Mouse (Mus musculus) stomach, embryonic 15.5 days (tissue): ENCODE measurements at regions not wholly inside any gene's neighbourhood (a gene's known extent, or its start where the extent isn't known, plus 50 kb on each side); places are given as distances from the start of the nearest gene placed in this dataset.

ENCODE experiments used
- ATAC-seq: fragments of 200-750 bp; cut with Nextera tagmentation; 2 replicates; pipeline ENCODE4 v1.8.0; 2017; ENCODE audit warnings: low read depth, moderate number of reproducible peaks, moderate TSS enrichment; ENCODE audit not compliant: insufficient read depth, low FRiP score
- H3K27ac ChIP-seq: fragments of 300-500 bp; sonication (generic); 2 replicates; pipeline ENCODE4 v1.5.1; 2015; ENCODE audit warnings: mild to moderate bottlenecking, inconsistent platforms
- H3K27me3 ChIP-seq: fragments of 300-500 bp; sonication (generic); replicated peaks from 2 replicates; pipeline ENCODE4 v1.6.1; 2015; ENCODE audit warnings: inconsistent platforms
- H3K36me3 ChIP-seq: fragments of 300-500 bp; sonication (generic); 2 replicates; pipeline ENCODE4 v1.6.1; 2015; ENCODE audit warnings: inconsistent platforms
- H3K4me1 ChIP-seq: fragments of 300-500 bp; sonication (generic); 2 replicates; pipeline ENCODE4 v1.6.1; 2015; ENCODE audit warnings: inconsistent platforms
- H3K4me2 ChIP-seq: fragments of 300-500 bp; sonication (generic); 2 replicates; pipeline ENCODE4 v1.6.1; 2015; ENCODE audit warnings: mild to moderate bottlenecking, inconsistent platforms
- H3K4me3 ChIP-seq: fragments of 300-500 bp; sonication (generic); replicated peaks from 2 replicates; pipeline ENCODE4 v1.5.1; 2015; ENCODE audit warnings: inconsistent platforms
- H3K9ac ChIP-seq: fragments of 300-500 bp; sonication (generic); 2 replicates; pipeline ENCODE4 v1.6.1; 2015; ENCODE audit warnings: inconsistent platforms
- H3K9me3 ChIP-seq: fragments of 300-500 bp; sonication (generic); 2 replicates; pipeline ENCODE4 v1.6.1; 2016; ENCODE audit warnings: inconsistent platforms
- WGBS: fragments of 180-500 bp; shearing (Covaris S2); methylation state at CpG from one replicate; pipeline ENCODE4 v1.1.7; 2015; 5-methylcytosine and 5-hydroxymethylcytosine counted together

DNA sequence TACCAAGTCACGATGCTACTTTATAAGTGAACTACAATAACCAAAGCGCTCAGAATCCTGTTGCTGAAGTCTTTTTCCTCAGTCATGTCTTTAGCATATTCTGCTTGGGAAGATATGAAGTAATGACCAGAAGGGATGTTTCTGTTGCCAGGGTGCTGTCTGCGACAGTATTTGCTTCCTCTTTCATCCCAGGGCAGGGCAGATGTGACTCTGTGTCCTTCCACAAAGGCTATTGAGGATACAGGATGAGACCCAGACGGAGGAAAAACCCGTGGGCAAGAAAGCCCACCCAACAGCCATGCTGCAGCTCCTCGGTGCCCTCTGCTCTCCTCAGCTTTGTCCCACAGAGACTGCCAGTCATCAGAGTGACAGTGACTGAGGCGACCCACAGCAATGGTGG, 148.6 kb upstream of the Rpl34 start:
- H3K4me2 ChIP-seq, result no peak overlapping the region; the same call in 1 of the 2 replicates
- WGBS, result 77% methylated on average over 7 of the region's 7 CpGs
- no peak overlapping the region for H3K27ac ChIP-seq
- no peaks in the 10 kb centered on the region for H3K27me3 ChIP-seq
- H3K4me3 ChIP-seq, result no peak overlapping the region
- ATAC-seq, result no peak
- H3K4me1 ChIP-seq, result no peaks in the 10 kb centered on the region
- H3K9me3 ChIP-seq, result no peaks in the 10 kb centered on the region
- no peak overlapping the region for H3K9ac ChIP-seq
- H3K36me3 ChIP-seq, result no peaks in the 10 kb centered on the region

GRCm38 (mm10) chr3:130877981-130878380, 147.8 kb upstream of the Rpl34 start:
- no peaks in the 10 kb centered on the region for H3K9me3 ChIP-seq
- H3K4me1 ChIP-seq, result no peaks in the 10 kb centered on the region
- H3K4me3 ChIP-seq, result no peak overlapping the region
- no peak overlapping the region for H3K9ac ChIP-seq
- H3K36me3 ChIP-seq, result no peaks in the 10 kb centered on the region
- H3K27me3 ChIP-seq, result no peaks in the 10 kb centered on the region
- H3K4me2 ChIP-seq, result no peak overlapping the region
- ATAC-seq, result no peak
- H3K27ac ChIP-seq, result no peak overlapping the region
- WGBS, result 85% methylated on average over 5 of the region's 5 CpGs

- Histone ChIP-seq H3K4me2 (no peak overlapping the region), H3K9me3 (no peaks in the 10 kb centered on the region), H3K36me3 (no peaks in the 10 kb centered on the region), H3K4me3 (no peak overlapping the region), H3K27ac (no peak overlapping the region), H3K9ac (no peak overlapping the region), H3K4me1 (no peaks in the 10 kb centered on the region), H3K27me3 (no peaks in the 10 kb centered on the region)
- WGBS, result 66% methylated on average over 11 of the region's 11 CpGs
- no peak for ATAC-seq
Measured at GRCm38 (mm10) chr3:130873745-130874144, 143.5 kb upstream of the Rpl34 start.

GRCm38 (mm10) chr3:130866952-130867632, 136.9 kb upstream of the Rpl34 start:
- H3K4me3 ChIP-seq, result no peak overlapping the region
- no peaks in the 10 kb centered on the region for H3K36me3 ChIP-seq
- H3K4me2 ChIP-seq, result no peak overlapping the region
- H3K9me3 ChIP-seq, result no peaks in the 10 kb centered on the region
- H3K27me3 ChIP-seq, result no peaks in the 10 kb centered on the region
- WGBS, result 49% methylated on average over 19 of the region's 19 CpGs
- H3K4me1 ChIP-seq, result no peaks in the 10 kb centered on the region
- no peak overlapping the region for H3K27ac ChIP-seq
- no peak for ATAC-seq
- H3K9ac ChIP-seq, result no peak overlapping the region

- Histone ChIP-seq H3K9me3 (no peaks in the 10 kb centered on the region), H3K4me2 (no peak overlapping the region), H3K4me1 (no peaks in the 10 kb centered on the region), H3K27ac (no peak overlapping the region), H3K9ac (no peak overlapping the region), H3K27me3 (no peaks in the 10 kb centered on the region), H3K4me3 (no peak overlapping the region), H3K36me3 (no peaks in the 10 kb centered on the region)
- 72% methylated on average over 1 of the region's 1 CpGs for WGBS
- ATAC-seq, result no peak
Measured at GRCm38 (mm10) chr3:130864783-130865182, 134.6 kb upstream of the Rpl34 start.

GRCm38 (mm10) chr3:130863376-130863775, 133.2 kb upstream of the Rpl34 start:
- Histone ChIP-seq H3K36me3 (no peaks in the 10 kb centered on the region), H3K4me2 (no peak overlapping the region), H3K27me3 (no peaks in the 10 kb centered on the region), H3K4me3 (no peak overlapping the region), H3K9ac (no peak overlapping the region), H3K4me1 (no peaks in the 10 kb centered on the region), H3K27ac (no peak overlapping the region), H3K9me3 (no peaks in the 10 kb centered on the region)
- ATAC-seq, result no peak
- WGBS, result 93% methylated on average over 5 of the region's 5 CpGs

DNA sequence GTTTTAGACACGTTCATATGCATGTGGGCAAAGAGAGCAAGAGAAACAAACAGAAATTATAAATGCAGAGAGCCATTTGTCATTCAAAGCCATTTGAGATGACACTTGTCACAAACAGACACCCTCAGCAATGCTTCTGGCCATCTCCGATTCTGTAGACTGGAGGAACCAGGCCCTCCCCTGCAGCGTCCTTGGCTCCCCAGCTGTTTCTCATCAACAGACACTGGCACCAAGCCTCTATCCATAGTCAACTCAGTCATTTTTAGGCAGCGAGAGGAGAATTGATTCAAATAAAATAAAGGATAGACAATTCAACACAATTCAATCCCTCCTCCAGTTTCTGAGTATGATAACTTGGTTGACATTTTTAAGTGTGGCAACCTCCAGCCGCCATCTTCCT, 130.1 kb upstream of the Rpl34 start:
- Histone ChIP-seq H3K4me1 (no peaks in the 10 kb centered on the region), H3K9me3 (no peaks in the 10 kb centered on the region), H3K27ac (no peak overlapping the region), H3K4me2 (no peak overlapping the region), H3K27me3 (no peaks in the 10 kb centered on the region), H3K36me3 (no peaks in the 10 kb centered on the region), H3K9ac (no peak overlapping the region), H3K4me3 (no peak overlapping the region)
- no peak for ATAC-seq
- WGBS, result 73% methylated on average over 5 of the region's 5 CpGs

- WGBS, result 73% methylated on average over 9 of the region's 9 CpGs
- no peak overlapping the region for H3K4me2 ChIP-seq
- no peak overlapping the region for H3K27ac ChIP-seq
- ATAC-seq, result no peak
- H3K36me3 ChIP-seq, result no peaks in the 10 kb centered on the region
- no peaks in the 10 kb centered on the region for H3K9me3 ChIP-seq
- H3K4me1 ChIP-seq, result no peaks in the 10 kb centered on the region
- no peaks in the 10 kb centered on the region for H3K27me3 ChIP-seq
- no peak overlapping the region for H3K9ac ChIP-seq
- H3K4me3 ChIP-seq, result no peak overlapping the region
Measured at GRCm38 (mm10) chr3:130853866-130854265, 123.7 kb upstream of the Rpl34 start.

- Histone ChIP-seq H3K27me3 (no peaks in the 10 kb centered on the region), H3K9me3 (no peaks in the 10 kb centered on the region), H3K9ac (no peak overlapping the region), H3K27ac (no peak overlapping the region), H3K4me1 (no peaks in the 10 kb centered on the region), H3K4me2 (no peak overlapping the region), H3K36me3 (no peaks in the 10 kb centered on the region), H3K4me3 (no peak overlapping the region)
- ATAC-seq, result no peak
- 54% methylated on average over 5 of the region's 5 CpGs for WGBS
Measured at GRCm38 (mm10) chr3:130850766-130851308, 120.6 kb upstream of the Rpl34 start.

- WGBS, result 76% methylated on average over 1 of the region's 1 CpGs
- Histone ChIP-seq H3K9me3 (no peaks in the 10 kb centered on the region), H3K4me1 (no peaks in the 10 kb centered on the region), H3K4me2 (no peak overlapping the region), H3K36me3 (no peaks in the 10 kb centered on the region), H3K27me3 (no peaks in the 10 kb centered on the region), H3K9ac (no peak overlapping the region), H3K27ac (no peak overlapping the region), H3K4me3 (no peak overlapping the region)
- no peak for ATAC-seq
Measured at GRCm38 (mm10) chr3:130841755-130842154, 111.6 kb upstream of the Rpl34 start.

DNA sequence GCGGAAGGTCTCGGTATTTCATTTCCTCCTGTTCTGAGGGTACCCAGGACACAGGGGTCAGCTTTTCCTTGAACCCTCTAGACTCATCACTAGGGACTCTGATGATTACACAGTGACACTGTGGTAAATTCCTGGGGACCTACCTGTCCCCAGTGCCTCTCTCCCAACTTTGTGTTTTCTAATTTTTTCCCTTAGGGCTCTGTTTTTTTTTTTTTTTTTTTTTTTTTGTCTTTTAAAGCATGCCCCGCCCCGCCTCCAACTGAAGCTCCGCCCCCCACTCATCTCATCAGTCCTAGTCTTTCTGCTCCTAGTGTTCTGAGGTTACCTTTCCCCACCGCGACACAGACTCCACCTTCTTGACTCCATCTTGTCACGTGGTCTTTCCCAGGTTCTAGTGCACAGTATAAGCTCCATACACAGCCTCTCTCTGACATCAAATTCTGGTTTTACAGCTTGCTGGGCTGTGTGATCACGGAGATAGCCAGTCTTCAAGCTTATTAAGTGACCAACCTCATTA, 109.8 kb upstream of the Rpl34 start:
- no peak overlapping the region for H3K9ac ChIP-seq
- H3K4me2 ChIP-seq, result no peak overlapping the region
- no peaks in the 10 kb centered on the region for H3K9me3 ChIP-seq
- no peaks in the 10 kb centered on the region for H3K36me3 ChIP-seq
- WGBS, result 80% methylated on average over 9 of the region's 9 CpGs
- H3K27me3 ChIP-seq, result no peaks in the 10 kb centered on the region
- H3K4me3 ChIP-seq, result no peak overlapping the region
- H3K27ac ChIP-seq, result no peak overlapping the region
- H3K4me1 ChIP-seq, result no peaks in the 10 kb centered on the region
- ATAC-seq, result no peak

- H3K4me1 ChIP-seq, result no peaks in the 10 kb centered on the region
- H3K4me3 ChIP-seq, result no peak overlapping the region
- H3K27me3 ChIP-seq, result no peaks in the 10 kb centered on the region
- H3K27ac ChIP-seq, result no peak overlapping the region
- H3K9ac ChIP-seq, result no peak overlapping the region
- ATAC-seq, result no peak
- H3K4me2 ChIP-seq, result no peak overlapping the region
- 81% methylated on average over 19 of the region's 19 CpGs for WGBS
- H3K36me3 ChIP-seq, result no peaks in the 10 kb centered on the region
- H3K9me3 ChIP-seq, result no peaks in the 10 kb centered on the region
Measured at GRCm38 (mm10) chr3:130838626-130839422, 108.6 kb upstream of the Rpl34 start.
